Mouse (Mus musculus): ENCODE results near the gene Ccdc106. TPM values are rescaled to one million over a fixed set of nuclear protein-coding genes. Genes with fewer than 3 reads are reported as not detected.

The Ccdc106 gene
- polyA plus RNA-seq, 1 experiment from 2014 or later = 13.6 TPM

GRCm38 (mm10) chr7:5060944-5061773 is 40.8 kb downstream of the Ccdc106 start:
- H3K9me3 ChIP-seq (ENCODE audit: control insufficient read depth, low read length) = no peaks in the 10 kb centered on the region
- H3K4me3 ChIP-seq (ENCODE audit: low read depth, low read length) = peak overlapping the region; percentile 67
- WGBS = under 1% methylated on average over 60 of the region's 60 CpGs
- peak overlapping the region; percentile 99 for H3K27ac ChIP-seq (replicated peaks)
- H3K4me2 ChIP-seq (replicated peaks; ENCODE audit: low read depth) = peak overlapping the region; percentile 90
- TF ChIP-seq CTCF (IDR thresholded peaks at IDR 0.05; ENCODE audit: low read depth) = peak; percentile 79
- TF ChIP-seq EP300 (optimal IDR thresholded peaks at IDR 0.05) = no peak
- H3K9ac ChIP-seq (ENCODE audit: low read length) = peak overlapping the region; percentile 96
- 0 out of 2 replicates have a peak, but pooled peaks cover 4% of the 10 kb centered on the region for H3K4me1 ChIP-seq (replicated peaks; ENCODE audit: control insufficient read depth, insufficient read depth)
- no peaks in the 10 kb centered on the region; the same call in 1 of the 2 replicates for H3K36me3 ChIP-seq (ENCODE audit: control insufficient read depth, insufficient read depth, low read length)
- DNase-seq (ENCODE audit: low spot score) (peak; percentile 95), ATAC-seq (ENCODE audit: low FRiP score, low TSS enrichment) (peak; percentile 93)
- H3K27me3 ChIP-seq (ENCODE audit: control insufficient read depth, insufficient read depth, low read length) = no peaks in the 10 kb centered on the region

DNA sequence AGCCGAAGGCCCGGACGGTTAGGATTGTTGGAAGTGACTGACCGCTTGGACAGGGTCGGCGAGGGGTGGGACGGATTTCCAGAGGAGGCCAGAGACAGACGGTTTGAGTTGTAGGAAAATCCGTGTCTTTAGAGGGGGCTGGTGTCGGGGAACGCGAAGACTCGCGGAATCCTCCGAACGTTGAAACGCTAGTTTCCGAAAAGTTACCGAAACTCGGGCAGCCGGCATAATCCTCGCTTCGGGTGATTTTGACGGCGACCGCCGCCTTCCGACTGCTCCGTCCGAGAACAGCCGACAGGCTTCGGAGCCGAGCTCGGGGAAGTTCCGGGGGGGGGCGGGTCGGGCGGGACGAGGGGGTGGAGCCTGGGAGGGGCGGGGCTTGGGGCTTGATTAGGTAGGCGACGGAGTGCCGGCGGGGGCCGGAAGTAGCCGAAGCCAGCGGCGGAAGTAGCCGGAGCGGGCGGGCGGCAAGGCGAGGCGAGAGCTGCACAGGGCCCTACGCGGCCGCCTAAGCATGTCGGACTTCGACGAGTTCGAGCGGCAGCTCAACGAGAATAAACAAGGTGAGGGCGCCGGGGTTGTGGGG is 41.5 kb downstream of the Ccdc106 start, which contains the start of gene U2af2:
U2af2 (plus strand) TSS at position 370 of the 586 bp plus-strand sequence.
- ATAC-seq (ENCODE audit: low FRiP score, low TSS enrichment) = peak; percentile 88
- peak within 1 kb of the TSS; percentile 90 for H3K4me2 ChIP-seq (replicated peaks; ENCODE audit: low read depth)
- peak within 1 kb of the TSS; percentile 96 for H3K9ac ChIP-seq (ENCODE audit: low read length)
- peak within 1 kb of the TSS; percentile 67 for H3K4me3 ChIP-seq (ENCODE audit: low read depth, low read length)
- H3K36me3 ChIP-seq (ENCODE audit: control insufficient read depth, insufficient read depth, low read length) = no peaks in the 10 kb centered on the region; the same call in 1 of the 2 replicates
- no peaks in the 10 kb centered on the region for H3K27me3 ChIP-seq (ENCODE audit: control insufficient read depth, insufficient read depth, low read length)
- under 1% methylated on average over 63 of the region's 65 CpGs for WGBS
- TF ChIP-seq EP300 (optimal IDR thresholded peaks at IDR 0.05) (no peak), CTCF (IDR thresholded peaks at IDR 0.05; ENCODE audit: low read depth) (no peak)
- H3K27ac ChIP-seq (replicated peaks) = peak within 1 kb of the TSS; percentile 99
- H3K4me1 ChIP-seq (replicated peaks; ENCODE audit: control insufficient read depth, insufficient read depth) = 0 out of 2 replicates have a peak, but pooled peaks cover 4% of the 10 kb centered on the region
- peak; percentile 98 for DNase-seq (ENCODE audit: low spot score)
- H3K9me3 ChIP-seq (ENCODE audit: control insufficient read depth, low read length) = no peaks in the 10 kb centered on the region

DNA sequence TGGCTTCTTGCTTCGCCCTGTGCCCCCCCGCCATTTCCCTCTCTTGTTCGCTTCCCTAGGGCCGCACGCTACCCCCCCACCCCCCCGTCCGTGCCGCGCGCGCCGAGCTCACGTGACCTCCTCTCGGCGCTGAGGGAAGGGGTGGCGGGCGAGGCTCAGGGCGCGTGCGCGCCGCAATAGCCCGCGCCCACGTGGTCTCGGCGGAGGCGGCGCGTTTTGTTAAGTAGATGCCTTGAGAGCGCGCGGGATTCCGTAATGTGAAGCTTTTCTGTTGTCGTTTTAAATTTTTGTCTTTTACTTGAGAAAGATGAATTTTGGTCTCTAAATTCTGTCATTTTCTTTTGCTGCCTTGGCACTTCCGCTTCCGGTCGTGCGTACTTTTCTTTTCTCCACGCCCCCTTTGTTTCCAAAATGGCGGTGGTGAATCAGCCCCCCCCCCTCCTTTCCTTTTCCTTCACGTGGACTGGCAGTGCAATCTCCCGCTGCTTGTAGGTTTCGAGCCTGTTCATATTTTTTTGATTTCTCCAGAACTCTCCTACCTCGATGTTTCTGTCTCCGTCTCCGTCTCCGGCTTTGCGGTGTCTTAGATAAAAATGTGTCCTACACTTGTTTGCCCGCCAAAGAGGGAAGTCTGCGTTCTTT is 42.1 kb downstream of the Ccdc106 start:
- Histone ChIP-seq H3K27ac (replicated peaks) (peak overlapping the region; percentile 99), H3K9ac (ENCODE audit: low read length) (peak overlapping the region; percentile 96), H3K4me3 (ENCODE audit: low read depth, low read length) (peak overlapping the region; percentile 67), H3K9me3 (ENCODE audit: control insufficient read depth, low read length) (no peaks in the 10 kb centered on the region), H3K36me3 (ENCODE audit: control insufficient read depth, insufficient read depth, low read length) (peaks cover 4% of the 10 kb centered on the region), H3K27me3 (ENCODE audit: control insufficient read depth, insufficient read depth, low read length) (no peaks in the 10 kb centered on the region), H3K4me2 (replicated peaks; ENCODE audit: low read depth) (peak overlapping the region; percentile 90), H3K4me1 (replicated peaks; ENCODE audit: control insufficient read depth, insufficient read depth) (0 out of 2 replicates have a peak, but pooled peaks cover 4% of the 10 kb centered on the region)
- DNase-seq (ENCODE audit: low spot score) = peak; percentile 83
- ATAC-seq (ENCODE audit: low FRiP score, low TSS enrichment) = peak; percentile 67
- TF ChIP-seq CTCF (IDR thresholded peaks at IDR 0.05; ENCODE audit: low read depth) (no peak), EP300 (optimal IDR thresholded peaks at IDR 0.05) (no peak)
- WGBS = under 1% methylated on average over 46 of the region's 51 CpGs

GRCm38 (mm10) chr7:5064886-5065285 is 44.5 kb downstream of the Ccdc106 start:
- Histone ChIP-seq H3K9me3 (ENCODE audit: control insufficient read depth, low read length) (no peaks in the 10 kb centered on the region), H3K27me3 (ENCODE audit: control insufficient read depth, insufficient read depth, low read length) (no peaks in the 10 kb centered on the region), H3K36me3 (ENCODE audit: control insufficient read depth, insufficient read depth, low read length) (peaks cover 13% of the 10 kb centered on the region), H3K9ac (ENCODE audit: low read length) (no peak overlapping the region), H3K4me2 (replicated peaks; ENCODE audit: low read depth) (no peak overlapping the region), H3K27ac (replicated peaks) (no peak overlapping the region), H3K4me1 (replicated peaks; ENCODE audit: control insufficient read depth, insufficient read depth) (0 out of 2 replicates have a peak, but pooled peaks cover 4% of the 10 kb centered on the region), H3K4me3 (ENCODE audit: low read depth, low read length) (no peak overlapping the region)
- DNase-seq (ENCODE audit: low spot score) = no peak
- 87% methylated on average over 6 of the region's 6 CpGs for WGBS
- TF ChIP-seq EP300 (optimal IDR thresholded peaks at IDR 0.05) (no peak), CTCF (IDR thresholded peaks at IDR 0.05; ENCODE audit: low read depth) (no peak)
- no peak for ATAC-seq (ENCODE audit: low FRiP score, low TSS enrichment)

DNA sequence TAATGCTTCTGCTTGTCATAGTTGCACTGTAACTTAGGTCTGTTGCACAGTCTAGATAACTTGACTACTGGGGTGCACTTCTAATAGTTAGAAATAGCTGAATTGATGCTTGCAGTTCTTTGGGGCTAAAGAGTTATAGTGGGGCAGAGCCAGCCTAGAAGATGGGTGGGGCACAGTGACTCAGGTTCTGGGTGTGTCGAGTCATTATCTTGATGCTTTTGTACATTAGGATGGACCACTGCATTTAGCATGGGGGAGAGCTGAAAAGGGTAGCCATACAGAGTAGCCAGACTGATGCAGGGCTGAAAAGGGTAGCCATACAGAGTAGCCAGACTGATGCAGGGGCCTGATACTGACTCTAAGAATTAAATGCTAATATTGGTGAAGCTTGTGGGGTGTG is 53.2 kb downstream of the Ccdc106 start:
- Histone ChIP-seq H3K27ac (replicated peaks) (no peak overlapping the region), H3K4me1 (replicated peaks; ENCODE audit: control insufficient read depth, insufficient read depth) (no peaks in the 10 kb centered on the region), H3K9ac (ENCODE audit: low read length) (no peak overlapping the region), H3K4me2 (replicated peaks; ENCODE audit: low read depth) (no peak overlapping the region), H3K36me3 (ENCODE audit: control insufficient read depth, insufficient read depth, low read length) (peaks cover 45% of the 10 kb centered on the region), H3K9me3 (ENCODE audit: control insufficient read depth, low read length) (no peaks in the 10 kb centered on the region), H3K4me3 (ENCODE audit: low read depth, low read length) (no peak overlapping the region), H3K27me3 (ENCODE audit: control insufficient read depth, insufficient read depth, low read length) (no peaks in the 10 kb centered on the region)
- TF ChIP-seq EP300 (optimal IDR thresholded peaks at IDR 0.05) (no peak), CTCF (IDR thresholded peaks at IDR 0.05; ENCODE audit: low read depth) (no peak)
- 32% methylated on average over 1 of the region's 1 CpGs for WGBS
- ATAC-seq (ENCODE audit: low FRiP score, low TSS enrichment) = 0 out of 2 replicates have a peak, but pooled peaks have one; percentile 16
- DNase-seq (ENCODE audit: low spot score) = no peak
